Mouse (Mus musculus): ENCODE results near the gene Dcxr.
"Not testable (repeated sequence)": the region's sequence is repeated elsewhere in the genome, so short reads cannot be mapped to it uniquely, and the experiment has no call there.

Dcxr gene

GRCm38 (mm10) chr11:120710672-120711071 lies 16.4 kb downstream of the Dcxr start:
- DNase-seq (ENCODE audit: low read depth, low spot score) = no peak

DNA sequence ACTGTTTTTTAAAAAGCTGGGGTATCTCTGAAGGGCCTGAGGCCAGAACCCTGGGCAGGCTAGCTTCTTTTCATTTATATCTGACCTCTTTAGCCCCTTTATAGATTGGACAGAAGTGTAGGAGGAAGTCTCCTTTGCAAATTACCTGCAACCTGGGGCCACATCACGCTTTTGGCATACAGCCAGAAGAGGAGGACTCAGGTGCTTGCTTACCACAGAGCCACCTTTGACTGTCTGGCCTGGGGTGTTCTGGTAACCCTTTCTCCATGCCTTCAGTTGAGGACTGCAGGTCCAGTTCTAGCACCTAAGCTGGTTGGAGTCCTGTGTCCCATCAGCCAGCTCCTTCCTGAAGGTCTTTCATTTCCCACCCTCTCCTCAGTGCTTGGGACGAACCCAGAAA lies 17.5 kb downstream of the Dcxr start:
- no peak for DNase-seq (ENCODE audit: low read depth, low spot score)

- DNase-seq (ENCODE audit: low read depth, low spot score) = no peak
These were observed 19.1 kb downstream of the Dcxr start for GRCm38 (mm10) chr11:120707969-120708368.

GRCm38 (mm10) chr11:120707225-120707624 lies 19.9 kb downstream of the Dcxr start:
- DNase-seq (ENCODE audit: low read depth, low spot score) = no peak

DNA sequence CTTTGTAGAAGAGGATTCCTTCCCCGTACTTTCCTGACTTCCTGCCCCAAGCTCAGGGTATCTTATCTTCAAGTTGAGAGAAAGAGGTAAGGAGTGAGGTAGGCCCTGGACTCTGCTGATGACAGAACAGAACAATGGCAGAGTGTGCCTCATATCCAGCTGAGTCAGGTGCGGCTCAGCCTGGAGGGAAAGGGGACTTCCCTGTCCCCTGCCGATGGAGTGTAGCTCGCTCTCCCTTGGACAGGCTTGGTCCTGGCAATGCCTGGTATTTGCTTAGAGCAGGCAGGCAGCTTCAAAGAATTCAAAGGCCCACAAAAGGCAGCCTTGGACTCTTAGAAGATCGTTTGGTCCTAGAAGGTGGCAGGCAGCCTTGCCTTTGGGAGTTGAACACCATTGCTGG lies 21.0 kb downstream of the Dcxr start:
- DNase-seq (ENCODE audit: low read depth, low spot score) = no peak

DNA sequence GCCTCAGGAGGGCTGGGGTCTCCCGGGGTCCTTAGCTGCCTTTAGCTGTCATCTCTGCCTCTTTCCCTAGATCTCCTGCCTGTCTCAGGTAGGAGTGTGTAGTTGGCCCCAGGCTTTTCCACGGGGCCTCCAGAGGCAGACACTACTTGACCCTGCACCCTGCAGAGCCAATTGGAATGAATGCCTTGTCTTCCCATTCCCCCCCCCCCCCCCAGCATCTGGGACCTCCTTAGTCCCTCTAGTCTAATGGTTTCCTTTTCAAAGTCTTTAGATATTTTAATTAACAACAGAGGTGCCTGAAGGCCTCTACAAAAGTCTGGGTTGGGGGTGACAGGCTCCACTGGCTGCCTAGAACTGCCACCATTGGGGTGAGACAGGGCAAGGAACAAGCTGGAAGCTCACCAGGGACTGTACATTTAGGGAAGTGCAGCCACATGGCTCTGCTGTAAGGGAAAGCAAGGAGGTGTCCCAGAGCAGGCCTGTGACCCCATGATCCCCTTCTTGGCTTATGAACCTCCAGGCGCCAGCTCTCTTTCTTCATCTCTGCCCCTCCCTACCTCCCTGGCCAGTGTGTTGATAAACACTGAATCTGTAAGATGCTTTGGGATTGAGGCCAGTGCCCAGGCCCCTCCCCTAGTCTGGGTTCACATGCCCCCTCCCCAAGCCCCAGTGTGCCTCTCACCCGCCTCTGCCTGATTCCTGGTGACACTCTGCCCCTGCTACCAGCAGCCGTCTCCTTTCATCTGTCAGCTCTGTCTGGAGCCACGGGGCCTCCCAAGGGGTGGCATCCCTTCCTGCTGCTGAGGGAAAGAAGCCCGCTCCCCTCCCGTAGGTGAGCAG lies 22.4 kb downstream of the Dcxr start:
- no peak for DNase-seq (ENCODE audit: low read depth, low spot score)

GRCm38 (mm10) chr11:120703696-120704454 lies 23.2 kb downstream of the Dcxr start:
- DNase-seq (ENCODE audit: low read depth, low spot score) = no peak

DNA sequence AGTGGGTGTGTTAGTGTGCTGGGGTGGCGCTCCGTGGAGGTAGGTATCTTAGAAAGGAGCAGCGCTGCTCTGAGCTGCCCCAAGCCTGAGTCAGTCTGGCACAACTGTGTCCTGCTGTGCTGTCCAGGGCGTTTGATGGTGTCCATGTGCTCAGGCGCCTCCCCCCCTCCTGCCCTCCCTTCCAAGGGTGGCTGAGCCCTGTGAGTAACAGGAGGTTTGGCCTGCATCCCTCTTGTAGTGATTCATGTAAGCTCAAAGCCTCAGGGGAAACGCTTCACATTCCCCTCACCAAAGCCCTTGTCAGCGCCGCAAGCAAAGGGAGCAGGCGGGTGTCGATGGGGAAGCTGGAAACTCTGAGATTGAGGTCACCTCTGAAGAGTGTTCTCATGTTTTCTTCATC lies 29.3 kb downstream of the Dcxr start:
- DNase-seq (ENCODE audit: low read depth, low spot score) = no peak

DNA sequence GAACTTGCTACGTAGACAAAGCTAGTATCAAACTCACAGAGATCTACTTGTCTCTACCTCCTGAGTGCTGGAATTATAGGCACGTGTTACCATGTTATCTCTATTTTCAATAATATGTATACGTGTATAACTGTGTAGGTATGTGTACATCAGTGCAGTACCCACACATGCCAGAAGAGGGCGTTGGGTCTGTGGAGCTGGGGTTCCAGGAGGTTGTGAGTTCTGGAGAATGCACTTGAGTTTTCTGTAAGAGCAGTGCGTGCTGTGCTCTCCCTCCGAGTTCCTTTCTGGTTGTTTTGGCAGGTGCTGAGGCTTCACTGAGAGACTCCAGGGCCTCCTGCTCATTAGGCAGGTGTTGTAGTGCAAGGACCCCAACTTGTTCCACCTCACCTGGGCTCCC lies 30.5 kb downstream of the Dcxr start:
- DNase-seq (ENCODE audit: low read depth, low spot score) = no peak

- no peak for DNase-seq (ENCODE audit: low read depth, low spot score)
These were observed 31.4 kb downstream of the Dcxr start for GRCm38 (mm10) chr11:120695641-120696040.

DNA sequence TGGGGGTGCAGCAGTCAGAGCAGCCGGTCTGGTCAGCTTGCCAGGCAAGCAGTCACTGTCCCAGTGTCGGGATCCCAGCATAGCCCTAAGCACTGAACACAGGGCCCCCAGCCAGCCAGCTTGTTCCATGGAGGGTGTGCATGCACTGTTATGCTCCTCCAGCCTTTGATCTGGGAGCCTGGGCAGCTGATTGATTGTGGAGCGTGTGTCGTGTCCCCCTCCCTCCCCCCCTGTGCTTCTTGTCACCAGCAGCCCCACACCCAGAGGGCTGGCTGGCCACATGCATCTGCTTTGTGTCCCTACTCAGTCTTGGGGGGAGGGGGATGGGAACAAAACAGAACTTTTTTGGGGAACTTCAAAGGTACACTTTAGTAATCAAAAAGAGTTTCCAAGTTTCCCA lies 31.9 kb downstream of the Dcxr start:
- DNase-seq (ENCODE audit: low read depth, low spot score) = no peak

GRCm38 (mm10) chr11:120693461-120693860 lies 33.6 kb downstream of the Dcxr start:
- DNase-seq (ENCODE audit: low read depth, low spot score) = no peak

DNA sequence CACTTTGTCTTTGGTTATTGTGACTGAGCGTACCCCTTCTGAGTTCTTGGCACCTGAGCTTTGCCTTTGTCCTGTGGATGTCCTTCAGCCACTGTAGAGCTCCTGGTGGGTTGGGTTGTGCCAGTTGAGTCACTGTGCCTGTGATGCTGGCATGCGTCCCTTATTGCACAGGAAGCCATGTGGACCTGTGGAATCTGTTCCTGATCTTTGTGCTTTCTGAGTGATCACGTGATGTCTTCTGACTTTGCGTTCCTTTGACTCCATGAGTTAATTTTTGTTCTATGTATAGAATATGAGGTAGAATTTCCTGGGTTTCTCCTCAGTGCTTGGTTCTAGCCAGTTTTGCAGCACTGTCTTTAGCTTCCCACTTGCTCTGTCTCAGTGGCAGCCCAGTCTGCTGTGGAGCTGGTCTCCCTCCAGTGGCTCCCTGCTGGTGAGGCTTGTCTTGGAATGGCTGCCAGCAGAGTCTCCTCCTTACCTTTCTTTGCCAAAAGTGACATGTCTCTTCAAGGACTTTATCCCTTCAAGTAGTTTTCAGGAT lies 34.5 kb downstream of the Dcxr start:
- no peak for DNase-seq (ENCODE audit: low read depth, low spot score)

DNA sequence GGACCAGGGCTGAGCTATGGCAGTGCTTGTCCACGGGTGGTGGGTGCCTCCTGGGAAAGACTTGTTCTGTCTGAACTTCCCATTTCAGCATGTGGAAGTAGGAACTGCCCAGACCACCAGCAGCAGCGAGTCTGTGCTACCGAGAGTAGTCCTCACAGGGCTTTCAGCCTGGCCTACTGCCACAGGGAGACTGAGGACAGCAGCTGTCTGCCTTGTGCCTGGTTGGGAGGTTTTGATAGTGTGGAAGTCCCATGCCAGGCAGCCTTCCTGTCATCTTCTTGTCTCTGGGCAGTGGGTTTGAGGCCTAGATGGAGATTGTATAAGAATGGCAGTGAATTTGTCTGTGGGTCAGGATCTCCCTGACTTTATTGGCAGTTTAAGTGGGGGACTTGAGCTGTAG lies 37.7 kb downstream of the Dcxr start:
- no peak for DNase-seq (ENCODE audit: low read depth, low spot score)

GRCm38 (mm10) chr11:120686650-120687272 lies 40.3 kb downstream of the Dcxr start:
- DNase-seq (ENCODE audit: low read depth, low spot score) = no peak

- no peak for DNase-seq (ENCODE audit: low read depth, low spot score)
These were observed 42.4 kb downstream of the Dcxr start for GRCm38 (mm10) chr11:120684660-120685059.

GRCm38 (mm10) chr11:120684086-120684485 lies 43.0 kb downstream of the Dcxr start:
- DNase-seq (ENCODE audit: low read depth, low spot score) = no peak

DNA sequence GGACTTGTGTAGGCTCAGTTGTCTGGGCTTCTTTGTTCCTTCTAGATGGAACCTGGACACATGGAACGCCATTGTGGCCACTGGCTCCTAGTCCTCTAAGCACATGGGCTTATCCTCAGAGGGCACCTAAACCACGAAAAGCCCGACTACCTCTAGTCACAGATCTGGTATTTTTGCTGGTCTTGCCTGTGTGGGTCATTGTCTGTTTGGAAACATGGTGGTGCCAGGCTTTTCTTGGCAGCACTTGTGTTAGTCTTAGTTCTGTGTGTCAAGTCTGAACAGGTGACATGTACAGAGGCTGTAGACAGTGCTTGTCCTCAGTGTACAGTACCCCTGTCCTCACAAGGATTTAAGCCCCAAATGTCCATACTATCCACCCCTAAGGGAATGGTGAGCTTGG lies 43.5 kb downstream of the Dcxr start:
- DNase-seq (ENCODE audit: low read depth, low spot score) = no peak

- no peak for DNase-seq (ENCODE audit: low read depth, low spot score)
These were observed 44.4 kb downstream of the Dcxr start for GRCm38 (mm10) chr11:120682683-120683082.

DNA sequence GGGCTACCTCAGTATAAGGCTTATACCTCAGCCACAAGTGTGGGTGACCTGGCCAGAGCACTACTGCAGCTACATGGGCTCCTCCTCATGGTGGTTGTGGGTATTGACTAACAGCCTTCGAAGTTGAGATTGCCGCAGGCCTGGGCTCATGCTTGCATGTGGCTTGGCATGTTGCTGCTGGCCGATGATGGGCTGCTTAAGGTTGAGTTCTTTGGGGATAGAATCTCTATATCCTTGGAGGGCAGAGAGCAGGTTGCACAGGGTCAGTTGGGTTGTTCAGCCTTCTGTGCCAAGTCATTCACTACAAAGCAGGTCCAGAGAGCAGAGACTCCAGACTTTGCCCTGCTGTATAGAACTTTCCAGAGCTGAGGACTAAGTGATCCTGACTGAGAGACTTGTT lies 47.2 kb downstream of the Dcxr start:
- DNase-seq (ENCODE audit: low read depth, low spot score) = no peak

DNA sequence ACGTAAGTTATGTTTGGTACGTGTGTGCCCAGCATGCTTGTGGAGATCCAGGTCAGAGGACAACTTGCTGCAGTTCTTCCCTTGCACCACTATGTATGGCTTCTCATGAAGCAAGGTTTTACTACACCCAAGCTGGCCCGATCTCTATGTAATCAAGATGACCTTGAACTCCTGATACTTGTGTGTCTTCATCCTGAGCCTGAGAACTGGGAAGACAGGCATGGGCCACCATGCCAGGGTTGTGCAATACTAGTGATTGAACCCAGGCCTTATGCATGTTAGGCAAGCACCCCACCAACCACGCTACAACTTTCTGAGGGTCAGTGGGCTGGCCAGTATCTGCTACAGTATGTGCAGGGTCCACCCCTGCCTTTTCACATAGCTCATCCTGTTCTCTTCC lies 50.1 kb downstream of the Dcxr start:
- no peak for DNase-seq (ENCODE audit: low read depth, low spot score)

- not testable (repeated sequence) for DNase-seq (ENCODE audit: low read depth, low spot score)
These were observed 51.2 kb downstream of the Dcxr start for GRCm38 (mm10) chr11:120675875-120676274.
